Mouse (Mus musculus) lung, adult 2 months (tissue): ENCODE data around the gene Gm10491. TPM values are rescaled to one million over a fixed set of nuclear protein-coding genes. Genes with fewer than 3 reads are reported as not detected.

ENCODE experiments used
- DNase-seq: peaks from one replicate; pipeline ENCODE4 v3.0.0; 2022
- H3K4me1 ChIP-seq: fragments of 200-500 bp; 2 replicates; pipeline ENCODE4 v1.6.1; 2011; ENCODE audit warnings: low read length; ENCODE audit not compliant: control insufficient read depth, insufficient read depth
- H3K4me3 ChIP-seq: fragments of 200-500 bp; replicated peaks from 2 replicates; pipeline ENCODE3; 2011; ENCODE audit warnings: low read depth, mild to moderate bottlenecking, control low read depth, low read length; ENCODE audit errors: extremely low read depth
- CTCF ChIP-seq: fragments of 200-500 bp; IDR thresholded peaks from 2 replicates; pipeline ENCODE4 v1.5.1; 2011; ENCODE audit warnings: mild to moderate bottlenecking, low read length, control low read depth; ENCODE audit not compliant: insufficient read depth
- POLR2A ChIP-seq: fragments of 200-500 bp; IDR thresholded peaks from 2 replicates; pipeline ENCODE4 v1.6.1; 2011; ENCODE audit warnings: low read depth, mild to moderate bottlenecking, control low read depth, low read length, borderline replicate concordance; ENCODE audit errors: extremely low read depth
- WGBS: fragments of 180-500 bp; shearing (Covaris S2); methylation state at CpG from one replicate; pipeline ENCODE4 v1.1.7; 2018; 5-methylcytosine and 5-hydroxymethylcytosine counted together
- polyA plus RNA-seq: library from polyadenylated mRNA; depleted of rRNA; stranded (reverse); fragments of >200 nt; gene quantifications from 2 replicates; pipeline ENCODE4 v1.2.3, GENCODE M21; 2012; rRNA removed

The Gm10491 gene
- polyA plus RNA-seq, 1 experiment, result not detected

DNA sequence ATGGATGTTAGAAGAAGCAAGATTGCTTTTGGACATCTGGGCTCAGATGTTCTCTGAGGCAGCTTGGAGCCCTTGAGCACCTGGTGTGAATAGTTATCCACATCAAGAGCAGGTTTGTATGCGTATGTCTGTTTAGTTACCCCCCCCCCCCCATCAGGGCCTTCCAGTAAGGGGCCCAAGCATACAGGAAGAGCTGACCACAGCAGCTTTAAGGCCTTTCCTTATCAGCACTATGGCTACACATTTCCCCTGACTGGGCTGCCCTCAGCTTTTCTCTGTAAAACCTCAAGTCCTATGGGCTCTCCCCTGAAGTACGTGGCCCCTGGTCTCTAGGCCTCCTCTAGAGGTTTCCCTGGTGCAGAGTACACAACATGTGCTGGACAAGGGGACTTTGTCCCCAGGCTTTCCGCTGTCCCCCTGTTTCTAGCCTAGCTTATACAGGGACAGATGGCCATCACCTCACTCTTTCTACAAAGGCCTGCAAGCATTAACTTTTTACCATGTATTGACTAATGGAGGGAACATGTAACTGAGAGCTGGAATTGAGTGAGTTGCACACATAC, 48.4 kb downstream of the Gm10491 start:
- 81% methylated on average over 3 of the region's 3 CpGs for WGBS
- Histone ChIP-seq H3K4me3 (no peak overlapping the region), H3K4me1 (no peaks in the 10 kb centered on the region)
- TF ChIP-seq POLR2A (no peak), CTCF (no peak)
- no peak for DNase-seq

Other genes with a start within 250 kb of the Gm10491 start
- gene Plp2, start 236.4 kb downstream of the Gm10491 start, polyA plus RNA-seq, result 208 and 264 TPM in 2 replicates
- 12.3 and 17.2 TPM in 2 replicates for gene Magix, start 226.6 kb downstream of the Gm10491 start, polyA plus RNA-seq
- 8.4 and 9.4 TPM in 2 replicates for gene Gpkow, start 210.7 kb downstream of the Gm10491 start, polyA plus RNA-seq
- gene Wdr45, start 193.5 kb downstream of the Gm10491 start, polyA plus RNA-seq, result 83.4 and 128 TPM in 2 replicates
- 1.7 and 2.7 TPM in 2 replicates for gene Gm45208, start 185.6 kb downstream of the Gm10491 start, polyA plus RNA-seq
- gene Praf2, start 179.4 kb downstream of the Gm10491 start, polyA plus RNA-seq, result 41.0 and 46.2 TPM in 2 replicates
- 33.9 and 34.5 TPM in 2 replicates for gene Ccdc120, start 156.9 kb downstream of the Gm10491 start, polyA plus RNA-seq
- 28.8 and 31.8 TPM in 2 replicates for gene Tfe3, start 145.3 kb downstream of the Gm10491 start, polyA plus RNA-seq
- gene Gripap1, start 118.1 kb downstream of the Gm10491 start, polyA plus RNA-seq, result 19.0 and 32.4 TPM in 2 replicates
- gene Kcnd1, start 85.5 kb downstream of the Gm10491 start, polyA plus RNA-seq, result 0.84 and 1.0 TPM in 2 replicates
- gene Otud5, start 66.5 kb downstream of the Gm10491 start, polyA plus RNA-seq, result 31.0 and 43.3 TPM in 2 replicates
- 12.2 and 13.6 TPM in 2 replicates for gene Pim2, start 29.6 kb downstream of the Gm10491 start, polyA plus RNA-seq
- gene Slc35a2, start 23.8 kb downstream of the Gm10491 start, polyA plus RNA-seq, result 73.7 and 74.0 TPM in 2 replicates
- 44.4 and 53.6 TPM in 2 replicates for gene Pqbp1, start 8.6 kb downstream of the Gm10491 start, polyA plus RNA-seq
- gene Timm17b, start 8.5 kb downstream of the Gm10491 start, polyA plus RNA-seq, result 31.6 and 34.7 TPM in 2 replicates
- gene Gm10490, start 1.7 kb upstream of the Gm10491 start, polyA plus RNA-seq, result not detected in 2 replicates
- gene Pcsk1n, start 12.0 kb upstream of the Gm10491 start, polyA plus RNA-seq, result 0.41 and 0.53 TPM in 2 replicates
- gene Eras, start 20.8 kb upstream of the Gm10491 start, polyA plus RNA-seq, result not detected in 2 replicates
- 16.0 and 22.8 TPM in 2 replicates for gene Hdac6, start 40.1 kb upstream of the Gm10491 start, polyA plus RNA-seq
- 0.76 and 1.8 TPM in 2 replicates for gene Gata1, start 70.2 kb upstream of the Gm10491 start, polyA plus RNA-seq
- gene Glod5, start 110.7 kb upstream of the Gm10491 start, polyA plus RNA-seq, result 0.19 TPM in 1 of 2 replicates, not detected in the other
- gene Suv39h1, start 166.9 kb upstream of the Gm10491 start, polyA plus RNA-seq, result 9.0 and 10.6 TPM in 2 replicates
- gene Was, start 182.7 kb upstream of the Gm10491 start, polyA plus RNA-seq, result 9.4 and 9.7 TPM in 2 replicates
- 137 and 139 TPM in 2 replicates for gene Wdr13, start 225.1 kb upstream of the Gm10491 start, polyA plus RNA-seq
- gene Rbm3, start 238.0 kb upstream of the Gm10491 start, polyA plus RNA-seq, result 60.2 and 92.3 TPM in 2 replicates